Mouse (Mus musculus) kidney, adult 2 months (tissue): ENCODE measurements around the gene Hist1h3a.

Source experiments
- CTCF ChIP-seq: fragments of 200-500 bp; conservative IDR thresholded peaks from 2 replicates; pipeline ENCODE4 v1.5.1; 2011; ENCODE audit warnings: low read depth, mild to moderate bottlenecking, control low read depth, low read length, moderate library complexity, mixed read lengths; ENCODE audit not compliant: insufficient read depth, insufficient read length
- POLR2A ChIP-seq: fragments of 200-500 bp; IDR thresholded peaks from one replicate; pipeline ENCODE4 v1.6.1; 2011; ENCODE audit warnings: low read depth, low read length, control low read depth

DNA sequence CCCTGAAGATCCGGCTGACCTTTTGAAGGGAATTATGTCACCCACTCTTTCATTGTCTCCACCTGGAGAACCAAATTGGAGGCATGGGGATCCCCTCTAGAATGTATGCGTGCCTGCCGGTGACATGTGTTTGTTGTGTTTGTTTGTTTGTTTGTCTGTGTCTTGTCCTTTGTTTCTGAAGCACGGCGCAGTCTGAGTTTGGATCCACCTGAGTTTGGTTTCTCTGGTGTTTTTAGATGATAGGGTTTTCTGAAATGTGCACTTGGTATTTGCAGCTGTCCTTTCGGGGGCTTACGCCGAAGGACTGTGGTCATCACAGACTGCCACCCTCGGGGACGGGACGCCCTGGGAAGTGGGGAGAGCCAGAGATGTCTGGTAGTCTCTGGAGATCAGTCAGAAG, 45.0 kb downstream of the Hist1h3a start:
- TF ChIP-seq CTCF = no peak
- TF ChIP-seq POLR2A = no peak
